Mouse (Mus musculus) forebrain, embryonic 10.5 days (tissue): ENCODE results near the gene Gpr84. TPM values are rescaled to one million over a fixed set of nuclear protein-coding genes. Genes with fewer than 3 reads are reported as not detected.
A peak's percentile ranks its signal among the peaks of the same experiment; 100 is the strongest.

ENCODE experiments used
- DNase-seq: peaks from one replicate; pipeline ENCODE4 v3.0.0-alpha.2; 2017; ENCODE audit warnings: low spot score; ENCODE audit errors: extremely low spot score
- H3K27ac ChIP-seq: fragments of 300-500 bp; sonication (generic); 2 replicates; pipeline ENCODE4 v1.5.1; 2016; ENCODE audit warnings: mild to moderate bottlenecking
- H3K27me3 ChIP-seq: fragments of 300-500 bp; sonication (generic); 2 replicates; pipeline ENCODE4 v1.6.1; 2016; ENCODE audit warnings: mild to moderate bottlenecking; ENCODE audit not compliant: poor library complexity, severe bottlenecking
- H3K36me3 ChIP-seq: fragments of 300-500 bp; sonication (generic); replicated peaks from 2 replicates; pipeline ENCODE4 v1.6.1; 2016; ENCODE audit warnings: mild to moderate bottlenecking, moderate library complexity
- H3K4me1 ChIP-seq: fragments of 300-500 bp; sonication (generic); 2 replicates; pipeline ENCODE4 v1.6.1; 2016
- H3K4me3 ChIP-seq: fragments of 300-500 bp; sonication (generic); 2 replicates; pipeline ENCODE4 v1.5.1; 2016; ENCODE audit warnings: mild to moderate bottlenecking, moderate library complexity
- H3K9me3 ChIP-seq: fragments of 300-500 bp; sonication (generic); 2 replicates; pipeline ENCODE4 v1.6.1; 2016; ENCODE audit warnings: mild to moderate bottlenecking, moderate library complexity
- WGBS: fragments of 180-500 bp; shearing (Covaris S2); methylation state at CpG from one replicate; pipeline ENCODE4 v1.1.7; 2016; 5-methylcytosine and 5-hydroxymethylcytosine counted together
- polyA plus RNA-seq: library from polyadenylated mRNA; unstranded; fragments of >200 nt; fragmentation: Nextera tagmentation; extraction: Ambion mirVana; gene quantifications from 2 replicates; pipeline ENCODE4 v1.2.1, GENCODE M21; 2016

Gene Gpr84
- polyA plus RNA-seq, 1 experiment from 2014 or later, result 0.36 TPM

GRCm38 (mm10) chr15:103333738-103334137, 23.3 kb upstream of the Gpr84 start:
- Histone ChIP-seq H3K9me3 (no peaks in the 10 kb centered on the region), H3K4me3 (peak overlapping the region; percentile 24; the same call in 1 of the 2 replicates), H3K27me3 (peaks cover 36% of the 10 kb centered on the region), H3K4me1 (peaks cover 69% of the 10 kb centered on the region), H3K27ac (peak overlapping the region; percentile 81), H3K36me3 (no peaks in the 10 kb centered on the region)
- whole genome bisulfite sequencing, result 32% methylated on average over 5 of the region's 5 CpGs
- DNase-seq, result no peak

- peaks cover 30% of the 10 kb centered on the region for H3K27me3 ChIP-seq
- 50% methylated on average over 5 of the region's 5 CpGs for WGBS
- no peaks in the 10 kb centered on the region for H3K9me3 ChIP-seq
- H3K27ac ChIP-seq, result peak overlapping the region; percentile 81
- H3K4me1 ChIP-seq, result peaks cover 63% of the 10 kb centered on the region
- no peak for DNase-seq
- no peaks in the 10 kb centered on the region for H3K36me3 ChIP-seq
- peak overlapping the region; percentile 6; the same call in 1 of the 2 replicates for H3K4me3 ChIP-seq
Observed at GRCm38 (mm10) chr15:103333081-103333615, 22.7 kb upstream of the Gpr84 start.

DNA sequence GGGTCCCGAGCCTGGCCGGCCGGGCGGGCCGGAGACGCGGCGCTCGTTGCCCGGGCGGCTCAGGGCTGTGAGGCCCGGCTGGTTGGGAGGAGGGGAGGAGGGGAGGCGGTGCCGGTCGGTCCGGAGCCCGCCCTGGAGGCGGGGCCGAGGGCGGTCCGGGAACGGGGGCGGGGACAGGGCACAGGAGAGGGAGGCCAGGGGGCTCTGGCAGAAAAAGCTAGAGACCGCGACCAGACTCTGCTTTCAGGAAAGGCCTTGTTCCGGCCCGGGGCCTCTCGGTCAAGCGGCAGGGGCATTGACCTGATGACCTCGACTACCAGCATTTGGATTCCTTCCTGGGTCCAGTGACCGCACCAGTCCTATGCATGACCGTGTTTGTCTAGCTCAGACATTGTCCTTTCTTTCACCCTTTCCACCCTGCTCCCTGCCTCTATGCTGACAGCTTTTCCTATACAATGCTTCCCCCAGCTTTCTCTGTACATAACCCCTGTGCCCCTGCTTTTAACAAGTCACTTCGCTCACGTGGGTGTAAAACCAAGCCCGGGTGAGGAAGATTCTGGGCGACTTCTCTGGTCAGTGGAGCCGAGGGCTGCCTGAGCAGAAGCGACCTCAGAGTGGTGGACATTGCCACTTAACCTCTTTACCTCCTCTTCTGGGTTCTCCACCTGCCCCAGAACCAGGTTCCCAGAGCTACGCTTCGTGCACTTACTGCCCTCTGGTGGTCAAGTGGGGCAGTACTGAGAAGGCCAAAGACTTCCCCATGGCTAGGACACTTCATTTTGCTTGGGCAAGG, 13.2 kb upstream of the Gpr84 start:
- Histone ChIP-seq H3K9me3 (no peaks in the 10 kb centered on the region), H3K36me3 (peaks cover 18% of the 10 kb centered on the region), H3K4me3 (peak overlapping the region; percentile 80), H3K27me3 (no peaks in the 10 kb centered on the region), H3K27ac (peak overlapping the region; percentile 95), H3K4me1 (peaks cover 45% of the 10 kb centered on the region)
- DNase-seq, result peak; percentile 90
- under 1% methylated on average over 38 of the region's 40 CpGs for WGBS

DNA sequence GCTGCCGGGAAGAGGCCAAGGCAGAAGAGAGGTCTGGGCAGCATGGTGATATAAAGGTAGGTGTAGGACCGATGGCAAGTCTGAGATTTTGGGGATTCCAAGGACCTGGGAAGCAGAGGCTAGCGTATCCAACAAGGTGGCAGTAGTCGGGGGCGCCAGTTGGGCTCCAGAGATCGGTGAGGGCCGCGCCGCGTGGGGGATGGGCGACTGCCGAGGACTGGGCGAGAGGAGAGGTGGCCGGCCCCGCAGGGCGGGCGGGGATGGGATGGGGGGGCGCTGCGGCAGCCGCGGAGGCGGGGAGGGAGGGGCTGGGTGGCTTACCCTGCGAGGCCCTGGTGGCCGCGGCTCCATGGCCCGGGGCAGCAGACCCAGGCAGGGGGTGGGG, 12.7 kb upstream of the Gpr84 start:
- DNase-seq, result peak; percentile 75
- H3K27me3 ChIP-seq, result no peaks in the 10 kb centered on the region
- H3K27ac ChIP-seq, result peak overlapping the region; percentile 95
- WGBS, result under 1% methylated on average over 22 of the region's 26 CpGs
- peaks cover 47% of the 10 kb centered on the region for H3K4me1 ChIP-seq
- H3K36me3 ChIP-seq, result peaks cover 24% of the 10 kb centered on the region
- H3K9me3 ChIP-seq, result no peaks in the 10 kb centered on the region
- H3K4me3 ChIP-seq, result peak overlapping the region; percentile 80

- DNase-seq, result no peak
- peaks cover 50% of the 10 kb centered on the region for H3K4me1 ChIP-seq
- WGBS, result 42% methylated on average over 4 of the region's 4 CpGs
- H3K27ac ChIP-seq, result peak overlapping the region; percentile 95
- peaks cover 30% of the 10 kb centered on the region for H3K36me3 ChIP-seq
- H3K9me3 ChIP-seq, result no peaks in the 10 kb centered on the region
- H3K27me3 ChIP-seq, result no peaks in the 10 kb centered on the region
- H3K4me3 ChIP-seq, result peak overlapping the region; percentile 80
Observed at GRCm38 (mm10) chr15:103322396-103322795, 12.0 kb upstream of the Gpr84 start.

DNA sequence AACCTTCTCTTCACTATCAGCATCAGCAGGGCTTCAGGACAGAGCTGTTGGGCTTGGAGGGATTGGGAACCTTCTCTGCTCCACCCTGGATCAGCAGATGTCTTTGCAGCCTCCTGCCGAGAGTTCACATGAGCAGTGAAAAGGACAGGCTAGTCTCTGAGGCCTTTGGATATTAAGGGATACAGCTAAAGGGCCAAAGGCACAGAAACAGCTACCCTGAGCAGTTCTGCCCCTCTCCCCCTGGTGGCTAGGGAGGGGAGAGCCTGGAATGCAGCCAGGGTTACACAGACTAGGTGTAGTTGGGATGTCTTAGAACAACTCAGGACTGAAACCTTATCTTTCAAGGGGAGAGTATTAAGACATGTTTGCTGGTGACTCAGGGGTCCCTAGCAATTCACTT, 10.7 kb upstream of the Gpr84 start:
- Histone ChIP-seq H3K27me3 (no peaks in the 10 kb centered on the region), H3K4me1 (peaks cover 51% of the 10 kb centered on the region), H3K9me3 (no peaks in the 10 kb centered on the region), H3K27ac (no peak overlapping the region), H3K4me3 (no peak overlapping the region; the same call in 1 of the 2 replicates), H3K36me3 (peaks cover 43% of the 10 kb centered on the region)
- WGBS, result 64% methylated on average over 1 of the region's 1 CpGs
- no peak for DNase-seq

DNA sequence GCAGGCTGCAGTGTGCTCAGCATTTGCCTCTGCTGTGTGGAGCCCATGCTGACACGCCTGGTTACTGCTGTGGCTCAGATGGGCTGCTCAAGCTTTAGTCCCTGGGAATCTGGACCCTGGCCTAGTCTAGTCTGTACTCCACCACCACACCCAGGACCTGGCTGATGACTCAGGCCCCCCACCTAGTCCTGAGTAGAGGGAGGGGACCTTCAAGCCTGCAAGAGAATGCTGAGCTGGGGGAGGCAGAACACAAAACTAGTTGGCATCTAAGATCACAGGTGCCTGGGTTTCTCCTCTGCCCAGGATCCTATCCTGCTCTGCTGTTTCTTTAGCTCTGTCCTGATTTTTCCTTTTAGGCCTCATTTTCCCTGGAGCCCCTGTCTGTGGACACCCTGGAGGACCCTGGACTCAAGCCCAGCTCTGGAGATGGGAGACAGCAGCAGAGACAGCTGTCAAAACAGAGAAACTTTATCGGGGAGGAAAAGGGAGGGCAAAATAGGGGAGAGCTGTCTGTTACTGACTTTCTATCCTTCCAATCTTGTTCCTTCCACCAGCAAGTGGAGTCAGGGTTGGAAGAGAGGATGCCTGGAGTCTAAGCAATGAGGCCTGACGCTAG, 7.9 kb upstream of the Gpr84 start:
- H3K36me3 ChIP-seq, result peaks cover 57% of the 10 kb centered on the region
- WGBS, result 76% methylated on average over 3 of the region's 3 CpGs
- no peak overlapping the region for H3K4me3 ChIP-seq
- DNase-seq, result no peak
- peaks cover 14% of the 10 kb centered on the region for H3K27me3 ChIP-seq
- peak overlapping the region; percentile 15; the same call in 1 of the 2 replicates for H3K27ac ChIP-seq
- no peaks in the 10 kb centered on the region for H3K9me3 ChIP-seq
- peaks cover 64% of the 10 kb centered on the region for H3K4me1 ChIP-seq

- Histone ChIP-seq H3K4me3 (no peak overlapping the region), H3K27ac (no peak overlapping the region), H3K36me3 (peaks cover 57% of the 10 kb centered on the region), H3K27me3 (peaks cover 14% of the 10 kb centered on the region), H3K9me3 (no peaks in the 10 kb centered on the region), H3K4me1 (peaks cover 65% of the 10 kb centered on the region)
- DNase-seq, result no peak
- 89% methylated on average over 8 of the region's 8 CpGs for WGBS
Observed at GRCm38 (mm10) chr15:103317731-103318130, 7.3 kb upstream of the Gpr84 start.

DNA sequence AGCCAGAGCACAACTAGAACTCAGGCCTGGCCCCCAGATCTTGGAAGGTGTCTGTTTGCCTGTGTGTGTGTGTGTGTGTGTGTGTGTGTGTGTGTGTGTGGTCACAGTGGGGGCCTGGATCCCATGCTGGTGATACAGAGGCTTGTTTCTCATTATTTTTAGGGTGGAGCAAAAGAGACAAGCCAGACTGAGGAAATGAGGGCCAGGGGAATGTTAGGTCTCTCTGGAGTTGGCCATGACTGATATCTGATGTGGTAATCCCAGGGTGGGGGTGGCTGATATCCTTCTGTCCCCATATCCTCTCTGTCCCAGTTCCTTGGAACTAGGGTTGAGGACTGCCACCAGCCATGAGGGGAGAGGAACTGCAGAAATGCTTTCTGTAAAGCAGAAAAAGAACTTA, 6.7 kb upstream of the Gpr84 start:
- H3K4me1 ChIP-seq, result peaks cover 60% of the 10 kb centered on the region
- H3K4me3 ChIP-seq, result no peak overlapping the region
- no peak for DNase-seq
- peaks cover 57% of the 10 kb centered on the region for H3K36me3 ChIP-seq
- no peaks in the 10 kb centered on the region for H3K9me3 ChIP-seq
- peaks cover 14% of the 10 kb centered on the region for H3K27me3 ChIP-seq
- no peak overlapping the region for H3K27ac ChIP-seq

DNA sequence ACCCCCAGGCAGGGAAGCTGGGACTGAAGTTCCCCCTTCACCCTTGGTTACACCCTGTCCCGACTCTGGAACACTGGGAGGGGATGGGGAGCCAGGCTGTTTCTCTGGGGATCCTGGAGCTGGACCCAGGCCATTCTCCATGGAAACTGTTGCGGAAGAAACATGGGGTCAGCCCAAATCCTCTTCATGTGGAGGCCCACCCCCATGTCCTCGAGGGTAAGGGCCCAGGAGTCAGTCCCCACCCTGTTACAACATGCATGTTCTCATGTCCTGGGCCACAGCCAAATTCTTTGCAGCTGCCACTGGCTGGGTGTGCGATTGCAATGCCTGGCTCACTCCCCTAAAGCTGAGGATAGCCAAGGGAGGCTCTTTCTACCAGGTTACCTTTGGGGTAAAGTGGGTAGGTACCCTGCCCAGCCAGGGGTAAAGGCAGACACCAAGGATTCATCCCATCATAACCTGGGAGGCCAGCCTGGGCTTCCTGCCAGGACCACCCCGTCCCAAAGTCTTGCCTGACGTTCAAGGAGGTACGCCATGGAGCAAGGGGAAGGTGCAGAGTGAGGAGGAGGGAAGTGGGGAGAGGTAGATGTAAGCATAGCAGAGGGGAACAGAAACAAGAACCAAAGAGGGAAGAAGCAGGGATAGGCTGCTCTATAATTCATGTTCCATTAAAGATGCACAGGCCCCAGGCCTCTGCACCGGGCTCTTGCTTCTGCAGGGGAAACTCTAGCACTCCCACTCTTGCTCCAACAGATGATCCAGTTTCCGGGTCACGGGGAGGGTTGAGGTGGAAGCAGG, 5.8 kb upstream of the Gpr84 start:
- no peak for DNase-seq
- H3K27ac ChIP-seq, result no peak overlapping the region
- H3K9me3 ChIP-seq, result no peaks in the 10 kb centered on the region
- H3K4me1 ChIP-seq, result peaks cover 51% of the 10 kb centered on the region
- H3K27me3 ChIP-seq, result peaks cover 14% of the 10 kb centered on the region
- 90% methylated on average over 10 of the region's 10 CpGs for WGBS
- H3K36me3 ChIP-seq, result peaks cover 57% of the 10 kb centered on the region
- H3K4me3 ChIP-seq, result no peak overlapping the region

DNA sequence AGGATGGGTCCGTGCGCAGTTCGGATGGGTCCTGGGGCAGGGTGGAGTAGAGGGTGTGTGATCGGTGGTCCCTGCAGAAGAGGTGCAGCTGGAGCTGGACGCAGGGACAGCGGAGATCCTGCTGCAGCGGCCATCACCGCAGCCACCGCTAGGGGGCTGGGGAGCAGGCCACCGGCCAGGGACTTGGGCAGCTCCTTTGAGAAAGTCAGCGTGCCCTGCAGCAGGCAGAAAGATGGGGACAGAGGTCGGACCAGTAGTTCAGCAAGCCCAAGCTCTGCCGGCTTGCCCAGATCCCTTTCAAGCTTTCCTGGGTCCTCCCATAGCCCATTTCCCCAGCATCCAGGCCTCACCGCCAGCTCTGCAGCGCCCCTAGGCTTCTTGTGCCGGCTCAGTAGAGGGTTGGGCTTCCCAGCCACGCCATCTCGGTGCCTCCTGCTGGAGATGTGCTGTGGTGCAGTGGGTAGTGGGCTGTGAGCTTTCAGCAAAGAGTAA, 4.6 kb upstream of the Gpr84 start:
- H3K36me3 ChIP-seq, result peaks cover 51% of the 10 kb centered on the region
- H3K27me3 ChIP-seq, result peaks cover 21% of the 10 kb centered on the region
- H3K27ac ChIP-seq, result peak overlapping the region; percentile 77
- H3K9me3 ChIP-seq, result no peaks in the 10 kb centered on the region
- H3K4me3 ChIP-seq, result peak overlapping the region; percentile 45
- H3K4me1 ChIP-seq, result peaks cover 41% of the 10 kb centered on the region
- 2% methylated on average over 18 of the region's 18 CpGs for WGBS
- peak; percentile 87 for DNase-seq

DNA sequence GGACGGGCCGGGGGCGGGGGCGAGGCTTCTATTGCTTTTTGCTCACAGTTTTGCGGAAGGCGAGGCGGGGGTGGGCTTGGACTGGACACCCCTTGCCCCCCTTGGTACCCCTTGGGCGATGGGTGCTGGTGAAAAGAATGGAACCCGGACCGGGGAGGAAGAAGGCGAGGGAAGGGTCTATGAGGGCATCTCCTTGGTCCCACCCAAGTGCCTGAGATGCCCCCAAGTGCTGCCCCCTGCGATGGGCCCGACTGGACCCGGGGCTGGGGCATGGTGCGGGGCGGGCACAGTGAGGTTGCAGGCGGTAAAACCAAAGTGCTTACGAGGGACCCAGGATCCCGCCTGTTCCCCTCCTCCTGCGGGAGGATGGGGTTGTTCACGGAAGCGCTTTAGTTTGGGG, 3.8 kb upstream of the Gpr84 start:
- Histone ChIP-seq H3K4me3 (peak overlapping the region; percentile 45), H3K4me1 (peaks cover 42% of the 10 kb centered on the region), H3K9me3 (no peaks in the 10 kb centered on the region), H3K27ac (peak overlapping the region; percentile 77), H3K36me3 (peaks cover 45% of the 10 kb centered on the region), H3K27me3 (peaks cover 30% of the 10 kb centered on the region)
- DNase-seq, result no peak
- WGBS, result 31% methylated on average over 22 of the region's 22 CpGs
